Mouse (Mus musculus): ENCODE data around the gene Klkb1.

DNA sequence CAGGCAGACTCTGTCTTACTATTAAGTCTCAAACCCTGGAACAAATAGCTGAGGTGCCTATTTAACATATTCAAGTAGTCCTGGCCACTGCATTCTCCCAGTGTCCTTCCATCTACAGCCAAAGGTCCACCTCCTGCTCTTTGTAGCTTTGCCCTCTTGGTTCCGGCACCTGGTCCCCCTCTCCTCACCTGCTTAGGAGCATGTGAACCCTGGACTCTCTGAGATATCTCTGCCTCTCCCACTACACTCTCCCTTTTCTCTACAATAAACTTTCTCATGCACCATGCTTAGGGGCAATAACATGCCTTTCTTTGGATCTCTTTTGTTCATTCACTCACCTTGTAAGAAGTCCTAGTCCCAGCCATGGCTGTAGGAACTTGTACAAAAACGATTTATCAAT is 26.7 kb upstream of the Klkb1 start:
- TF ChIP-seq CTCF (IDR thresholded peaks at IDR 0.05; ENCODE audit: borderline replicate concordance, insufficient read depth, low read depth, low read length) (no peak), POLR2A (IDR thresholded peaks at IDR 0.05; ENCODE audit: borderline replicate concordance, insufficient read depth, low read length) (no peak)

All from cerebellum, adult 2 months (tissue).